Mouse (Mus musculus): ENCODE results near the gene Dcst2. TPM values are rescaled to one million over a fixed set of nuclear protein-coding genes. Genes with fewer than 3 reads are reported as not detected.

Gene Dcst2
- polyA plus RNA-seq (2014; fragmentation: Nextera tagmentation; extraction: Ambion mirVana), result 0.07 TPM in 1 of 2 replicates, not detected in the other

- Histone ChIP-seq H3K4me1 (ENCODE audit: control insufficient read depth, insufficient read depth, low read length) (no peaks in the 10 kb centered on the region), H3K4me3 (ENCODE audit: low read depth, low read length) (no peak within 1 kb of the TSS), H3K36me3 (ENCODE audit: control insufficient read depth, insufficient read depth, low read length) (no peaks in the 10 kb centered on the region), H3K9me3 (replicated peaks; ENCODE audit: control insufficient read depth, low read length) (no peaks in the 10 kb centered on the region), H3K9ac (ENCODE audit: low read depth, low read length) (no peak within 1 kb of the TSS), H3K27ac (ENCODE audit: low read depth, low read length) (no peak within 1 kb of the TSS), H3K4me2 (no peak within 1 kb of the TSS), H3K27me3 (ENCODE audit: control insufficient read depth, insufficient read depth, low read length) (no peaks in the 10 kb centered on the region; the same call in 1 of the 2 replicates)
- WGBS (ENCODE audit: insufficient replicate concordance), result 72% methylated on average over 7 of the region's 7 CpGs
- no peak for ATAC-seq (replicated peaks; ENCODE audit: insufficient number of reproducible peaks, low FRiP score, low TSS enrichment)
Measured at GRCm38 (mm10) chr3:89361675-89362074, at the start of gene Dcst2. Gene Dcst2, plus strand, starts transcription at chr3:89361975.

- ATAC-seq (replicated peaks; ENCODE audit: insufficient number of reproducible peaks, low FRiP score, low TSS enrichment), result no peak
- Histone ChIP-seq H3K4me3 (ENCODE audit: low read depth, low read length) (no peak overlapping the region), H3K4me1 (ENCODE audit: control insufficient read depth, insufficient read depth, low read length) (peaks cover 20% of the 10 kb centered on the region), H3K9ac (ENCODE audit: low read depth, low read length) (no peak overlapping the region), H3K9me3 (replicated peaks; ENCODE audit: control insufficient read depth, low read length) (no peaks in the 10 kb centered on the region), H3K36me3 (ENCODE audit: control insufficient read depth, insufficient read depth, low read length) (no peaks in the 10 kb centered on the region), H3K27me3 (ENCODE audit: control insufficient read depth, insufficient read depth, low read length) (peaks cover 28% of the 10 kb centered on the region), H3K27ac (ENCODE audit: low read depth, low read length) (no peak overlapping the region), H3K4me2 (no peak overlapping the region)
- WGBS (ENCODE audit: insufficient replicate concordance), result 58% methylated on average over 5 of the region's 5 CpGs
Measured at GRCm38 (mm10) chr3:89314340-89314739, 47.4 kb upstream of the Dcst2 start.

- Histone ChIP-seq H3K4me3 (ENCODE audit: low read depth, low read length) (no peak overlapping the region), H3K9ac (ENCODE audit: low read depth, low read length) (peak overlapping the region; percentile 66), H3K4me1 (ENCODE audit: control insufficient read depth, insufficient read depth, low read length) (peaks cover 24% of the 10 kb centered on the region), H3K27me3 (ENCODE audit: control insufficient read depth, insufficient read depth, low read length) (peaks cover 33% of the 10 kb centered on the region), H3K27ac (ENCODE audit: low read depth, low read length) (no peak overlapping the region), H3K9me3 (replicated peaks; ENCODE audit: control insufficient read depth, low read length) (no peaks in the 10 kb centered on the region), H3K36me3 (ENCODE audit: control insufficient read depth, insufficient read depth, low read length) (no peaks in the 10 kb centered on the region), H3K4me2 (peak overlapping the region; percentile 72)
- no peak for ATAC-seq (replicated peaks; ENCODE audit: insufficient number of reproducible peaks, low FRiP score, low TSS enrichment)
- WGBS (ENCODE audit: insufficient replicate concordance), result 42% methylated on average over 2 of the region's 2 CpGs
Measured at GRCm38 (mm10) chr3:89314791-89315190, 47.0 kb upstream of the Dcst2 start.

GRCm38 (mm10) chr3:89315195-89315929 lies 46.4 kb upstream of the Dcst2 start:
- H3K4me1 ChIP-seq (ENCODE audit: control insufficient read depth, insufficient read depth, low read length), result peaks cover 30% of the 10 kb centered on the region
- no peaks in the 10 kb centered on the region for H3K9me3 ChIP-seq (replicated peaks; ENCODE audit: control insufficient read depth, low read length)
- no peak overlapping the region for H3K27ac ChIP-seq (ENCODE audit: low read depth, low read length)
- 9% methylated on average over 26 of the region's 26 CpGs for WGBS (ENCODE audit: insufficient replicate concordance)
- H3K4me3 ChIP-seq (ENCODE audit: low read depth, low read length), result peak overlapping the region; percentile 39
- H3K27me3 ChIP-seq (ENCODE audit: control insufficient read depth, insufficient read depth, low read length), result peaks cover 39% of the 10 kb centered on the region
- H3K4me2 ChIP-seq, result peak overlapping the region; percentile 72
- H3K36me3 ChIP-seq (ENCODE audit: control insufficient read depth, insufficient read depth, low read length), result no peaks in the 10 kb centered on the region
- peak overlapping the region; percentile 66 for H3K9ac ChIP-seq (ENCODE audit: low read depth, low read length)
- 0 out of 2 replicates have a peak, but pooled peaks have one; percentile 28 for ATAC-seq (replicated peaks; ENCODE audit: insufficient number of reproducible peaks, low FRiP score, low TSS enrichment)

GRCm38 (mm10) chr3:89315930-89316831 lies 45.6 kb upstream of the Dcst2 start:
- Histone ChIP-seq H3K36me3 (ENCODE audit: control insufficient read depth, insufficient read depth, low read length) (no peaks in the 10 kb centered on the region), H3K4me3 (ENCODE audit: low read depth, low read length) (peak overlapping the region; percentile 39), H3K27me3 (ENCODE audit: control insufficient read depth, insufficient read depth, low read length) (peaks cover 47% of the 10 kb centered on the region), H3K4me1 (ENCODE audit: control insufficient read depth, insufficient read depth, low read length) (peaks cover 38% of the 10 kb centered on the region), H3K27ac (ENCODE audit: low read depth, low read length) (no peak overlapping the region), H3K9ac (ENCODE audit: low read depth, low read length) (peak overlapping the region; percentile 28; the same call in 1 of the 2 replicates), H3K4me2 (peak overlapping the region; percentile 72), H3K9me3 (replicated peaks; ENCODE audit: control insufficient read depth, low read length) (no peaks in the 10 kb centered on the region)
- WGBS (ENCODE audit: insufficient replicate concordance), result 20% methylated on average over 40 of the region's 40 CpGs
- ATAC-seq (replicated peaks; ENCODE audit: insufficient number of reproducible peaks, low FRiP score, low TSS enrichment), result no peak

- Histone ChIP-seq H3K27me3 (ENCODE audit: control insufficient read depth, insufficient read depth, low read length) (peaks cover 53% of the 10 kb centered on the region), H3K9me3 (replicated peaks; ENCODE audit: control insufficient read depth, low read length) (no peaks in the 10 kb centered on the region), H3K4me2 (peak overlapping the region; percentile 19; the same call in 1 of the 2 replicates), H3K4me1 (ENCODE audit: control insufficient read depth, insufficient read depth, low read length) (peaks cover 45% of the 10 kb centered on the region), H3K9ac (ENCODE audit: low read depth, low read length) (no peak overlapping the region), H3K4me3 (ENCODE audit: low read depth, low read length) (no peak overlapping the region), H3K36me3 (ENCODE audit: control insufficient read depth, insufficient read depth, low read length) (no peaks in the 10 kb centered on the region), H3K27ac (ENCODE audit: low read depth, low read length) (no peak overlapping the region)
- no peak for ATAC-seq (replicated peaks; ENCODE audit: insufficient number of reproducible peaks, low FRiP score, low TSS enrichment)
- WGBS (ENCODE audit: insufficient replicate concordance), result 2% methylated on average over 4 of the region's 4 CpGs
Measured at GRCm38 (mm10) chr3:89316833-89317232, 44.9 kb upstream of the Dcst2 start.

GRCm38 (mm10) chr3:89317246-89317645 lies 44.5 kb upstream of the Dcst2 start:
- H3K9ac ChIP-seq (ENCODE audit: low read depth, low read length), result no peak overlapping the region
- WGBS (ENCODE audit: insufficient replicate concordance), result 57% methylated on average over 6 of the region's 6 CpGs
- no peak overlapping the region for H3K4me3 ChIP-seq (ENCODE audit: low read depth, low read length)

GRCm38 (mm10) chr3:89318316-89318715 lies 43.5 kb upstream of the Dcst2 start:
- H3K27me3 ChIP-seq (ENCODE audit: control insufficient read depth, insufficient read depth, low read length), result peaks cover 68% of the 10 kb centered on the region

More at GRCm38 (mm10) chr3:89317246-89317645, 44.5 kb upstream of the Dcst2 start:
- ATAC-seq (replicated peaks; ENCODE audit: insufficient number of reproducible peaks, low FRiP score, low TSS enrichment), result no peak
- Histone ChIP-seq H3K4me1 (ENCODE audit: control insufficient read depth, insufficient read depth, low read length) (peaks cover 48% of the 10 kb centered on the region), H3K27ac (ENCODE audit: low read depth, low read length) (no peak overlapping the region), H3K36me3 (ENCODE audit: control insufficient read depth, insufficient read depth, low read length) (no peaks in the 10 kb centered on the region), H3K27me3 (ENCODE audit: control insufficient read depth, insufficient read depth, low read length) (peaks cover 58% of the 10 kb centered on the region), H3K4me2 (0 out of 2 replicates have a peak overlapping the region, but pooled peaks have one; percentile 19), H3K9me3 (replicated peaks; ENCODE audit: control insufficient read depth, low read length) (no peaks in the 10 kb centered on the region)

More at GRCm38 (mm10) chr3:89318316-89318715, 43.5 kb upstream of the Dcst2 start:
- H3K4me3 ChIP-seq (ENCODE audit: low read depth, low read length), result no peak overlapping the region
- ATAC-seq (replicated peaks; ENCODE audit: insufficient number of reproducible peaks, low FRiP score, low TSS enrichment), result no peak
- peaks cover 53% of the 10 kb centered on the region for H3K4me1 ChIP-seq (ENCODE audit: control insufficient read depth, insufficient read depth, low read length)
- H3K36me3 ChIP-seq (ENCODE audit: control insufficient read depth, insufficient read depth, low read length), result no peaks in the 10 kb centered on the region
- H3K4me2 ChIP-seq, result no peak overlapping the region
- H3K9me3 ChIP-seq (replicated peaks; ENCODE audit: control insufficient read depth, low read length), result no peaks in the 10 kb centered on the region
- H3K9ac ChIP-seq (ENCODE audit: low read depth, low read length), result no peak overlapping the region
- H3K27ac ChIP-seq (ENCODE audit: low read depth, low read length), result no peak overlapping the region
- WGBS (ENCODE audit: insufficient replicate concordance), result 68% methylated on average over 8 of the region's 8 CpGs
